Mouse (Mus musculus) liver, embryonic 14.5 days (tissue): ENCODE measurements around the gene Tbc1d17.

Source experiments
- CTCF ChIP-seq: IDR thresholded peaks from 2 replicates; pipeline ENCODE4 v1.5.1; 2016; ENCODE audit warnings: antibody characterized with exemption, low read depth, control low read depth
- EP300 ChIP-seq: IDR thresholded peaks from 2 replicates; pipeline ENCODE4 v1.6.1; 2016; ENCODE audit warnings: antibody characterized with exemption, low read depth

GRCm38 (mm10) chr7:44818751-44819235 lies 30.1 kb downstream of the Tbc1d17 start:
- no peak for TF ChIP-seq CTCF
- peak; percentile 42 for TF ChIP-seq EP300
